Mouse (Mus musculus) megakaryocyte-erythroid progenitor cell, adult 5 weeks (primary cell): ENCODE results near the gene Wdfy1. TPM values are rescaled to one million over a fixed set of nuclear protein-coding genes. Genes with fewer than 3 reads are reported as not detected.

Experiments
- polyA plus RNA-seq: library from polyadenylated mRNA; stranded (reverse); fragments of >175 nt; gene quantifications from 2 replicates; pipeline ENCODE4 v1.2.3, GENCODE M21; 2012

The Wdfy1 gene
- 25.9 and 27.4 TPM in 2 replicates for polyA plus RNA-seq

DNA sequence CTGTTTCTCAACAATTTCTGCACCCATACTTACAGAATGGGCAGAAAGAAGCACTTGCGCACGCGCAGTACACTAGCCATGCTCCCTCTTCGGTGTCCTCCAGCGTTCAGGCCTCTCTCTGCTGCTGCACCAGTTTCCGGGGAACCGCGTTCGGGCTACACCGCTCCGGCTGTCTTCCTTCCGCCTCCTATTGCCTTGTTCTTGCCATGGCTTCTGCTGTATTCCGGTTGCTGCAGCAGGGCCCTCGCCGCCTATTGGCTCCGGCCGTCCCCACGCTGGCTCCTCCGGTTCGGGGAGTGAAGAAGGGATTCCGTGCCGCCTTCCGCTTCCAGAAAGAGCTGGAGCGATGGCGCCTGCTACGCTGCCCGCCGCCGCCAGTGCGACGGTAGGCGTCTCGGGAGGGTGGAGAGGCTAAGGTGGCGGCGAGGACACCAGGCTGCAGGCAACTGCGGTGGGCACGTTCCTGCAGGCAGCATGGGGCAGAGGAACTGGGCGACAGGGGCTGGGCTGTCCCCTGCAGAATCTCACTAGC, at the start of gene Wdfy1, which contains the start of gene Mrpl44:
TSS of gene Wdfy1 (minus strand) at position 217 of the 532 bp plus-strand sequence.
TSS of gene Mrpl44 (plus strand) at position 92 of the 532 bp plus-strand sequence.

DNA sequence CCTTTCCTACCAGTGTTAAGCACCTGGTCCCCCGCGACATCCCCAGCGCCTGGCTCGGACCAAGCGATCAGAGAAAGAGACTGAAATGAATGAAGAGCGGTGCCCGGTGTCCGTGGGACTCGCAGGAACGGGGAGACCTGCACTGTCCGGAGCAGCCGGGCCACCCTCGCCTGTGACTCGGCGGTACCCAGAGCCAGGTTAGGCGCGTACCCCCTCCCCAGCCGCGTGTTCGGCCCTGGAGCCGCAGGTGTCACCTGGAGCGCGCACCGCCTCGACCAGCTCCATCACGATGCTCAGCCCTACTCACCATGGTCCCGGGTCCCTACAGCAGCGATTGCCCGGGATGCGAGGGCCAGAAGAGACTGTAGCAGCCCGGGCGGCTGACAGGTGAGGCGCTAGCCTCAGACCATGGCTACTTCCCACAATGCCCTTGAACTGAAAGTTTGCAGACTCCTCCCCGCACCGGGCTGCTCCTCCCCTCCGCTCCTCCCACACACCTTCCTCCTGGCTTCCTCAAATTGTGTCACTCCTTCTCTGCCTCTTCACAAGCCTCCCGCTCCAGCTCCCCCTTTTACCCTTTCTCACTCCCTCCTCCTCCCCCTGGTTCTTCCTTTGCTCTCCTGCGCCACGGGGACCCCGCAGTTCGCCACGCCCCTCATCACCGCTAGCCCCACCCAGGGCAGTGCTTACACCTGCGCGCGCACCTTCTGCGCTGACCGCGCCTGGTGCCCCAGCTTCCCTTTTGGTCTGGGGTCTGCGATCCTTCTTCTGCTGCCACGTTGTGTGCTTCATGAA, 104.2 kb downstream of the Wdfy1 start, which contains the start of gene Ap1s3:
TSS of gene Ap1s3 (minus strand) at position 430 of the 795 bp plus-strand sequence.

Other genes starting within 250 kb of the Wdfy1 start
- gene Ap1s3, start 104.2 kb downstream of the Wdfy1 start, polyA plus RNA-seq: 10.1 and 10.2 TPM in 2 replicates
- gene Mrpl44, start 125 bp downstream of the Wdfy1 start, polyA plus RNA-seq: 20.6 and 25.7 TPM in 2 replicates
- gene Serpine2, start 85.0 kb upstream of the Wdfy1 start, polyA plus RNA-seq: 4.4 and 5.1 TPM in 2 replicates